Mouse (Mus musculus) G1E (cell line): Measurements from ENCODE around the gene D5Ertd579e.

Experiments
- CTCF ChIP-seq: IDR thresholded peaks from 2 replicates; pipeline ENCODE4 v1.5.1; 2012; ENCODE audit warnings: low read depth, low read length, inconsistent platforms, mixed read lengths
- GATA1 ChIP-seq: IDR thresholded peaks from 2 replicates; pipeline ENCODE4 v1.6.1; 2012; ENCODE audit warnings: borderline replicate concordance, low read length, inconsistent platforms, mixed read lengths
- GATA2 ChIP-seq: IDR thresholded peaks from 2 replicates; pipeline ENCODE4 v1.6.1; 2012; ENCODE audit warnings: low read depth, low read length, inconsistent platforms, borderline replicate concordance
- POLR2AphosphoS5 ChIP-seq: IDR thresholded peaks from 2 replicates; pipeline ENCODE4 v1.6.1; 2012; ENCODE audit warnings: low read depth, low read length, inconsistent platforms; ENCODE audit not compliant: insufficient replicate concordance
- TAL1 ChIP-seq: conservative IDR thresholded peaks from 2 replicates; pipeline ENCODE4 v1.6.1; 2012; ENCODE audit warnings: low read depth, low read length, inconsistent platforms, mixed read lengths

DNA sequence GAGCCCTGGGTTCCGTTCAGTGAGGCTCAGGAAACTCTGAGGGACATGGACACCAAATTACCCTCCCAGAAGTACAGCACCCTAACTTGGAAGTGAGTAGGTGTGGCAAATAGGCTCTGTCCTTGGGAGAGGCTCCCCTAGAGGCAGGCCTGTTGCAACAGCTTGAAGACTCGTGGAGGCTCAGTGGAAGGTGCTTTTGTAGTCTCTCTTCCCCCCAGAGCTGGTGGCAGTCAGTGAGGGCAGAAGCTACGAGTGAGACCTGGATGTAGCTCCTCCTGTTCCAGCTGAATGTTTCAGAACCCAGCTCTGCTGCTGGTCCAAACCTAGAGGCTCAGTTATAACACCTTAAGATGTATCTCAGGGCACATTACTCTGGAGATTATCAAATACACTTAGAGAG lies 100.7 kb downstream of the D5Ertd579e start:
- TF ChIP-seq CTCF (no peak), GATA1 (no peak), TAL1 (no peak), GATA2 (no peak), POLR2AphosphoS5 (no peak)
